11 mouse cellular contexts compared by ENCODE assay signal in genomic region chr13:54760164-54760795, GRCm38 (mm10). TPM values are rescaled to one million over a fixed set of nuclear protein-coding genes. Genes with fewer than 3 reads are reported as not detected.
A peak's percentile ranks its signal among the peaks of the same experiment; 100 is the strongest.
DNase-seq lines count a peak whose midpoint lies in the region; ATAC-seq and TF ChIP-seq lines count a peak whose summit lies in the region.
"Had no signal": no experiment of that assay in that cellular context is flagged by ENCODE, and none has a peak within 500 bp of the region (broad histone marks: within the 10 kb centered on the region; RNA-seq: fewer than 3 reads in every experiment).

No protein-coding gene starts in this region.

- no peak overlapping the region for H3K4me2 ChIP-seq in limb, embryonic 14.5 days (replicated peaks; ENCODE audit: low read depth, low read length, severe bottlenecking)

- peaks cover 30% of the 10 kb centered on the region for H3K27me3 ChIP-seq in limb, embryonic 14.5 days (ENCODE audit: control insufficient read depth, insufficient read depth, low read length)

- peak; percentile 57 for DNase-seq in cerebellum, adult 11 months
- DNase-seq in cerebellum, postnatal 10 days, result peak; percentile 79 to 84
- peak; percentile 89 for DNase-seq in layer of hippocampus, adult 11-12 months (ENCODE audit: low spot score)
- peak; percentile 54 for DNase-seq in limb, embryonic 14.5 days (ENCODE audit: low spot score)
- no peak for DNase-seq in B cell, adult 2 months
- no peak for DNase-seq in spleen, adult 12 weeks (ENCODE audit: low spot score)

- no peaks in the 10 kb centered on the region for H3K9me3 ChIP-seq in limb, embryonic 14.5 days (ENCODE audit: control insufficient read depth, low read length)

- no peaks in the 10 kb centered on the region for H3K36me3 ChIP-seq in limb, embryonic 14.5 days (ENCODE audit: control insufficient read depth, insufficient read depth, low read length)

- no peak for TF ChIP-seq POLR2A in limb, embryonic 14.5 days (IDR thresholded peaks at IDR 0.05; ENCODE audit: borderline replicate concordance, extremely low read depth, insufficient read depth, insufficient read length)

- no peak overlapping the region for H3K9ac ChIP-seq in limb, embryonic 14.5 days (ENCODE audit: low read depth, low read length, severe bottlenecking)

- H3K4me1 ChIP-seq in limb, embryonic 14.5 days (ENCODE audit: control insufficient read depth, insufficient read depth, low read length), result peaks cover 6% of the 10 kb centered on the region

- no peak for ATAC-seq in cerebellum, adult (ENCODE audit: insufficient number of reproducible peaks, low FRiP score, low TSS enrichment)
- ATAC-seq in limb, embryonic 14.5 days (ENCODE audit: low FRiP score, low read depth), result no peak
- ATAC-seq in erythroblast, adult 5-6 weeks (replicated peaks; ENCODE audit: low FRiP score, poor library complexity, severe bottlenecking), result no peak

- no peak overlapping the region for H3K27ac ChIP-seq in limb, embryonic 14.5 days (replicated peaks; ENCODE audit: low read depth, low read length)
- H3K27ac ChIP-seq: kidney, postnatal 0 days had no signal

- no peak overlapping the region for H3K4me3 ChIP-seq in limb, embryonic 14.5 days (replicated peaks; ENCODE audit: low read length)
- H3K4me3 ChIP-seq: erythroblast, embryonic 14.5 days had no signal

- WGBS in limb, embryonic 14.5 days, result 37% methylated on average over 8 of the region's 8 CpGs

RNA-seq across cellular contexts. Expression of gene Sncb, which starts 6.1 kb away (rescaled TPM):
- 0.30 TPM in 1 of 2 replicates, not detected in the other for polyA plus RNA-seq in limb, embryonic 14.5 days (2012; rRNA removed)
- 0.40 TPM in 1 of 2 replicates, not detected in the other for polyA plus RNA-seq in limb, embryonic 14.5 days (2014; fragmentation: Nextera tagmentation; extraction: Ambion mirVana)
- total RNA-seq in erythroblast, adult 5-6 weeks (2015; ENCODE audit: low replicate concordance), result not detected in 2 replicates
- total RNA-seq in erythroblast, adult 5-6 weeks (2017; ENCODE audit: low replicate concordance), result not detected in 2 replicates
- total RNA-seq: monocyte, adult 5-6 weeks had no signal
- polyA plus RNA-seq: erythroblast, embryonic 14.5 days; kidney, postnatal 0 days had no signal

RNA-seq across cellular contexts. Expression of gene Gprin1, which starts 10.6 kb away (rescaled TPM):
- 0.70 and 0.87 TPM in 2 replicates for polyA plus RNA-seq in limb, embryonic 14.5 days (2012; rRNA removed)
- polyA plus RNA-seq in limb, embryonic 14.5 days (2014; fragmentation: Nextera tagmentation; extraction: Ambion mirVana), result 0.32 and 0.67 TPM in 2 replicates
- total RNA-seq in erythroblast, adult 5-6 weeks (2015; ENCODE audit: low replicate concordance), result not detected in 2 replicates
- not detected in 2 replicates for total RNA-seq in erythroblast, adult 5-6 weeks (2017; ENCODE audit: low replicate concordance)
- total RNA-seq: monocyte, adult 5-6 weeks had no signal
- polyA plus RNA-seq: erythroblast, embryonic 14.5 days had no signal

RNA-seq across cellular contexts. Expression of gene Eif4e1b, which starts 23.5 kb away (rescaled TPM):
- polyA plus RNA-seq in limb, embryonic 14.5 days (2012; rRNA removed), result not detected in 2 replicates
- polyA plus RNA-seq in limb, embryonic 14.5 days (2014; fragmentation: Nextera tagmentation; extraction: Ambion mirVana), result not detected in 2 replicates
- not detected in 2 replicates for total RNA-seq in erythroblast, adult 5-6 weeks (2015; ENCODE audit: low replicate concordance)
- not detected in 2 replicates for total RNA-seq in erythroblast, adult 5-6 weeks (2017; ENCODE audit: low replicate concordance)
- total RNA-seq: monocyte, adult 5-6 weeks had no signal
- polyA plus RNA-seq: erythroblast, embryonic 14.5 days; kidney, postnatal 0 days had no signal

RNA-seq across cellular contexts. Expression of gene Tspan17, which starts 28.9 kb away (rescaled TPM):
- 2.0 and 2.6 TPM in 2 replicates for polyA plus RNA-seq in limb, embryonic 14.5 days (2012; rRNA removed)
- polyA plus RNA-seq in limb, embryonic 14.5 days (2014; fragmentation: Nextera tagmentation; extraction: Ambion mirVana), result 4.4 TPM in 2 replicates
- total RNA-seq in erythroblast, adult 5-6 weeks (2015; ENCODE audit: low replicate concordance), result 2.5 TPM in 1 of 2 replicates, not detected in the other
- total RNA-seq in erythroblast, adult 5-6 weeks (2017; ENCODE audit: low replicate concordance), result 1.0 TPM in 1 of 2 replicates, not detected in the other
- polyA plus RNA-seq: erythroblast, embryonic 14.5 days had no signal

RNA-seq across cellular contexts. Expression of gene Cdhr2, which starts 59.0 kb away (rescaled TPM):
- polyA plus RNA-seq in limb, embryonic 14.5 days (2012; rRNA removed), result 0.06 and 0.08 TPM in 2 replicates
- polyA plus RNA-seq in limb, embryonic 14.5 days (2014; fragmentation: Nextera tagmentation; extraction: Ambion mirVana), result 0.06 TPM in 1 of 2 replicates, not detected in the other
- not detected in 2 replicates for total RNA-seq in erythroblast, adult 5-6 weeks (2015; ENCODE audit: low replicate concordance)
- total RNA-seq in erythroblast, adult 5-6 weeks (2017; ENCODE audit: low replicate concordance), result not detected in 2 replicates
- polyA plus RNA-seq: erythroblast, embryonic 14.5 days had no signal

Comparison
In these comparisons a context has a peak if more than half of its experiments do, and no peak if none do; other contexts are left out.
1. DNase-seq: peak in cerebellum, adult 11 months (single experiment), cerebellum, postnatal 10 days (2 of 2), layer of hippocampus, adult 11-12 months (single experiment) and limb, embryonic 14.5 days (single experiment); none in B cell, adult 2 months (0 of 2) and spleen, adult 12 weeks (single experiment).